Comparison of ENCODE assay signal across 8 mouse cellular contexts in the genomic region with DNA sequence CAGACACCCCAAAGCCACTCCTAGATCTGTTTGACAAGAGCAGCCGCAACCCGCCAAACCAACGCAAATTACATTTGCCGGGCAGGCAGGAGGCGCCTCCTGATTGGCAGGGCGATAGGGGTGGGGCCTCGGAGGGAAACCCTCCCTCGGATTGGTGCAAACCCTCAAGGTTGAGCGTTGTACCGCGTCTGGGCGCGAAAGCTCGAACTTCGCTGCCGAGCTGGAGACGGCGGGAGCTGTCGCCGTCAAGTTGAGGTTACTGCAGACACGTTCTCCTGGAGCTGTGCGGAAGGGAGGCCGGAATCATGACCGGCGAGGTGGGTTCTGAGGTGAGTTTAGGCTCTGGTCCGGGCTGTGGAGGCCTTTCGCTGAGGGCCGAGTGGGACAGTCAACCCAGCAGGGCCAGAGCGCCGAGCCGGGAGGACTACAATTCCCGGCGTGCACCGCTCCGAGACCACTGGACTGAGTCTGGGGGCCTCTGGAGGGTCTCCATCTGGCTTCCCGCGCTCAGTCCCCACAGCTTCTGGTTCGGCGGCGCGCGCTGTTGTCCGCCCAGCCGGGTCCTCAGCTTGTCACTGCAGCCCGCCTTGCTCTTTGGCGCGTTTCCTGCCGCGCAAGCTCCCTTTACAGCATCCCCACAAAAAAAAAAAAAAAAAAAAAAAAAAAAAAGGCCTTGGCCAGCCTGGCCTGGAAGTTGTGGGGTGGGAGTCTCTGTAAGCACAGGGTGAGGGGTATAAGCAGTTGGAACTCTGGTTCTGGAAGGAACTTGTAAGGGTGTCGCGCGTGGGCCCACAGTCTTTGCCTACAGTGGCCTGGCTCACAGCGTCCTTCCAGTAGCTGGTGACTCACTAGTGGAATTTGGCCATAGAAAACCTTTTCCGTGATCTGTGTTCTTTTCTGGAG. TPM values are rescaled to one million over a fixed set of nuclear protein-coding genes. Genes with fewer than 3 reads are reported as not detected.
A peak's percentile ranks its signal among the peaks of the same experiment; 100 is the strongest.
DNase-seq lines count a peak whose midpoint lies in the region; ATAC-seq and TF ChIP-seq lines count a peak whose summit lies in the region.

A gene (plus strand): TSS at position 127 of the 903 bp plus-strand sequence.

- ATAC-seq in intestine, embryonic 14.5 days (replicated peaks; ENCODE audit: low FRiP score, low TSS enrichment, low read depth): peak; percentile 95
- peak; percentile 97 for ATAC-seq in midbrain, embryonic 12.5 days (ENCODE audit: low FRiP score, low read depth)

- H3K36me3 ChIP-seq in intestine, embryonic 14.5 days (ENCODE audit: control insufficient read depth, insufficient read depth, low read length): peaks cover 20% of the 10 kb centered on the region
- peaks cover 37% of the 10 kb centered on the region for H3K36me3 ChIP-seq in limb, embryonic 10.5 days
- H3K36me3 ChIP-seq in midbrain, embryonic 12.5 days: peaks cover 13% of the 10 kb centered on the region
- H3K36me3 ChIP-seq in small intestine, adult 2 months (ENCODE audit: control insufficient read depth, insufficient read depth, low read length): peaks cover 1% of the 10 kb centered on the region; the same call in 1 of the 2 replicates

- TF ChIP-seq CTCF in small intestine, adult 2 months (IDR thresholded peaks at IDR 0.05; ENCODE audit: extremely low read depth, insufficient read length, insufficient replicate concordance, low read depth, low read length): no peak

- TF ChIP-seq POLR2A in small intestine, adult 2 months (IDR thresholded peaks at IDR 0.05; ENCODE audit: low read depth, low read length): no peak; the same call in 1 of the 2 replicates

- H3K9ac ChIP-seq in intestine, embryonic 14.5 days (ENCODE audit: low read length): peak within 1 kb of the TSS; percentile 59
- H3K9ac ChIP-seq in midbrain, embryonic 12.5 days (replicated peaks): peak within 1 kb of the TSS; percentile 56

- H3K4me1 ChIP-seq in intestine, embryonic 14.5 days (replicated peaks; ENCODE audit: control insufficient read depth, insufficient read depth, low read length): peaks cover 7% of the 10 kb centered on the region; the same call in 1 of the 2 replicates
- H3K4me1 ChIP-seq in limb, embryonic 10.5 days: peaks cover 15% of the 10 kb centered on the region
- peaks cover 12% of the 10 kb centered on the region for H3K4me1 ChIP-seq in midbrain, embryonic 12.5 days
- H3K4me1 ChIP-seq in small intestine, adult 2 months (ENCODE audit: control insufficient read depth, insufficient read depth, insufficient read length, low read length): no peaks in the 10 kb centered on the region

- H3K4me2 ChIP-seq in intestine, embryonic 14.5 days (ENCODE audit: low read length): peak within 1 kb of the TSS; percentile 55
- H3K4me2 ChIP-seq in midbrain, embryonic 12.5 days (replicated peaks): peak within 1 kb of the TSS; percentile 62

- H3K4me3 ChIP-seq in intestine, embryonic 14.5 days (ENCODE audit: low read depth, low read length): peak within 1 kb of the TSS; percentile 63
- peak within 1 kb of the TSS; percentile 77 for H3K4me3 ChIP-seq in limb, embryonic 10.5 days
- H3K4me3 ChIP-seq in midbrain, embryonic 12.5 days: peak within 1 kb of the TSS; percentile 67
- peak within 1 kb of the TSS; percentile 75 for H3K4me3 ChIP-seq in small intestine, adult 2 months (ENCODE audit: low read depth, low read length)

- H3K27ac ChIP-seq in intestine, embryonic 14.5 days (ENCODE audit: low read depth): peak within 1 kb of the TSS; percentile 62
- H3K27ac ChIP-seq in limb, embryonic 10.5 days: peak within 1 kb of the TSS; percentile 95
- peak within 1 kb of the TSS; percentile 68 for H3K27ac ChIP-seq in midbrain, embryonic 12.5 days (replicated peaks)
- H3K27ac ChIP-seq in small intestine, adult 2 months (ENCODE audit: insufficient read depth, low read depth, low read length): no peak within 1 kb of the TSS

- no peaks in the 10 kb centered on the region for H3K27me3 ChIP-seq in intestine, embryonic 14.5 days (replicated peaks; ENCODE audit: control insufficient read depth, insufficient read depth, low read length)
- H3K27me3 ChIP-seq in limb, embryonic 10.5 days (ENCODE audit: low read depth, poor library complexity, severe bottlenecking): no peaks in the 10 kb centered on the region
- 0 out of 2 replicates have a peak, but pooled peaks cover 10% of the 10 kb centered on the region for H3K27me3 ChIP-seq in midbrain, embryonic 12.5 days
- H3K27me3 ChIP-seq in small intestine, adult 2 months (ENCODE audit: control insufficient read depth, insufficient read depth, low read length): no peaks in the 10 kb centered on the region

- H3K9me3 ChIP-seq in intestine, embryonic 14.5 days (ENCODE audit: control insufficient read depth, low read length): no peaks in the 10 kb centered on the region
- H3K9me3 ChIP-seq in limb, embryonic 10.5 days (replicated peaks): no peaks in the 10 kb centered on the region
- H3K9me3 ChIP-seq in midbrain, embryonic 12.5 days: no peaks in the 10 kb centered on the region

- WGBS in intestine, embryonic 14.5 days: under 1% methylated on average over 47 of the region's 54 CpGs
- under 1% methylated on average over 54 of the region's 54 CpGs for WGBS in limb, embryonic 10.5 days
- WGBS in midbrain, embryonic 12.5 days: 1% methylated on average over 54 of the region's 54 CpGs
- WGBS in small intestine, adult 2 months: under 1% methylated on average over 54 of the region's 54 CpGs

- DNase-seq in layer of hippocampus, adult 11-12 months (ENCODE audit: low spot score): peak; percentile 75
- no peak for DNase-seq in layer of hippocampus, adult 9-10 months (ENCODE audit: low spot score)
- DNase-seq in embryo, embryonic 11 days: peak; percentile 96
- peak; percentile 83 for DNase-seq in gastrocnemius, postnatal 25 days
- DNase-seq in intestine, embryonic 14.5 days (ENCODE audit: low spot score): peak; percentile 98
- DNase-seq in limb, embryonic 10.5 days (ENCODE audit: low spot score): peak; percentile 94

RNA-seq across cellular contexts. Expression of the gene that starts here (rescaled TPM):
- 1 to 10 TPM in 1 of 2 experiments, under 1 TPM in 1; 0.61 to 1.1 TPM for total RNA-seq in gastrocnemius, postnatal 25 days (2021)
- 40.9 and 41.0 TPM in 2 replicates for polyA plus RNA-seq in intestine, embryonic 14.5 days (2014; fragmentation: Nextera tagmentation; extraction: Ambion mirVana)
- polyA plus RNA-seq in limb, embryonic 10.5 days (2016; fragmentation: Nextera tagmentation; extraction: Ambion mirVana): 56.1 and 57.9 TPM in 2 replicates
- 34.4 and 35.7 TPM in 2 replicates for polyA plus RNA-seq in midbrain, embryonic 12.5 days (2016; fragmentation: Nextera tagmentation; extraction: Ambion mirVana)
- polyA plus RNA-seq in small intestine, adult 2 months (2012; rRNA removed): 0.20 and 0.53 TPM in 2 replicates

Comparison
In these comparisons a context has a peak if more than half of its experiments do, and no peak if none do; other contexts are left out.
1. RNA of the gene that starts here (polyA plus RNA-seq): 56.1 to 57.9 TPM in limb, embryonic 10.5 days, 40.9 to 41.0 TPM in intestine, embryonic 14.5 days and 34.4 to 35.7 TPM in midbrain, embryonic 12.5 days; 0.20 to 0.53 TPM in small intestine, adult 2 months; every median in the first group is over 10 times any median in the second.
2. Peak in every context shown above with its lines, with median percentiles within 50 percentile points of each other: H3K4me3 ChIP-seq.